Mouse (Mus musculus) WW6 (cell line): ENCODE results near the gene Trabd2b.

Source experiments
- DNase-seq: peaks from one replicate; pipeline ENCODE4 v3.0.0-alpha.2; 2013; ENCODE audit warnings: low read depth, low spot score

The Trabd2b gene

DNA sequence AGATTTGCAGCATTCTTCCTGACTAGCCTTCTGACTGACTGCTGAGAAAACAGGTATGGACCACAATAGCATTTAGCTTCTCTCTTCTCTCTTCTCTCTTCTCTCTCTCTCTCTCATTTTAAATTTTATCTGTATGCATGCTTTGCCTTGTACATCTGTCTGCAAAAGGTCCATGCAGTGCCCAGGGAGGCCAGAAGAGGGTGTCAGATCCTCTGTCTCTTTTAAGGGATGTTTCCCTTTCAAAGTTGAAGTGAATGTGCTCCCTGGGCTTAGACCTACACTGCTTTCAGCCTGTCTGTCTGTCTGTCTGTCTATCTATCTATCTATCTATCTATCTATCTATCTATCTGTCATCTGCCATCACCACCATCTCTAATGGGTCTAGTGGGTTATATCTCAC is 8.9 kb upstream of the Trabd2b start:
- DNase-seq: no peak

GRCm38 (mm10) chr4:114399821-114400220 is 6.7 kb upstream of the Trabd2b start:
- no peak for DNase-seq

GRCm38 (mm10) chr4:114401993-114402731 is 4.4 kb upstream of the Trabd2b start:
- DNase-seq: no peak

DNA sequence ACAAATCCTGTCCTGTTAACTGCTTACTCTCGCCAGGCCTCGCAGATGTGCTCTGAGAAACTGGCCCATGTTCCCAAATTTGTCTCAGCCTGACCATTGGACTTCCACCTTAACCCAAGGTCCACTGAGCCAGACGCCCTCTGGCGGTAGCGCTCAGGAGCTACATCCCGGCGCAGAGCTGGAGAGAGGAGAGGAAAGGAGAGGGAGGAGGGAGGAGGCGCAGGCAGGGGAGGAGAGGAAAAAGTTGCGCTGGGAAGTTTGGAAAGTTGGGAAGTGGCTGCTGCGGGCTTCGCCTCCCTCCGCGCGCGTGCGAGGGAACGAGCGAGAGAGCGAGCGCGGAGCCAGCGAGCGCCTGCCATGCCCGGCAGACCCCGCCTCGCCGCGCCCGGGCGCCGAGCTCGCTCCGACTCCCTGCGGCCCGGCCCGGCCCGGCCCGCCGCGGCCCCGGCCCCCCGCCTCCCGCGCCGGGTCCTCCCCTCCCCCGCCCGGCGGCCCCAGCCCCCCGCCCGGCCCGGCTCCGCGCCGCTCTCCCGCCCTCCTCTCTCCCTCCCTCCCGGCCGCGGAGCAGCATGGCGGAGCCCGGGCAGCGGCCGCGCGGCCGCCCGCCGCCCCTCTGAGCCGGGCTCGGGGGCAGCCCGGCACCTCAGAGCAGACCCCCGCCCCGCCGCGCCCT is 706 bp upstream of the Trabd2b start:
- DNase-seq: peak; percentile 64

- no peak for DNase-seq
These were observed 992 bp downstream of the Trabd2b start for GRCm38 (mm10) chr4:114407516-114407915.

DNA sequence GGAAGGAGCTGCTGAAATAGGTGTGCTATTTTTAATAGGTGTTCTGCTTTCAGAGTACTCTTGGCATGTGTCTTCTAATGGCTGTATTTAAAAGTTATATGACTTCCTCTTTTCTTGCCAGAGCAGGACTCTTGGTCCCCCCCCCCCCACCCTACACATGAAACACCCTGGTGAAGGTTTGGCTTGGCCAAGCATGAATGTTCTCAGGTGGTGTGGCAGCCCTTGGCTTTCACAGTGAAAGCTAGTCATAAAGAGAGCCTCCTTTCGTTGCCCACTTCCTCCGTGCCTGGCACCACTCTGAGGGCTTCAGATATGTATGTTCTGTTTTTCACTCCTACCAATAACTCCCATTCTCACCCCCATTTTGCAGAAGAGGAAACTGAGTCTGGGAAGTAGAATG is 1.8 kb downstream of the Trabd2b start:
- no peak for DNase-seq

- DNase-seq: no peak
These were observed 2.5 kb downstream of the Trabd2b start for GRCm38 (mm10) chr4:114408890-114409480.

DNA sequence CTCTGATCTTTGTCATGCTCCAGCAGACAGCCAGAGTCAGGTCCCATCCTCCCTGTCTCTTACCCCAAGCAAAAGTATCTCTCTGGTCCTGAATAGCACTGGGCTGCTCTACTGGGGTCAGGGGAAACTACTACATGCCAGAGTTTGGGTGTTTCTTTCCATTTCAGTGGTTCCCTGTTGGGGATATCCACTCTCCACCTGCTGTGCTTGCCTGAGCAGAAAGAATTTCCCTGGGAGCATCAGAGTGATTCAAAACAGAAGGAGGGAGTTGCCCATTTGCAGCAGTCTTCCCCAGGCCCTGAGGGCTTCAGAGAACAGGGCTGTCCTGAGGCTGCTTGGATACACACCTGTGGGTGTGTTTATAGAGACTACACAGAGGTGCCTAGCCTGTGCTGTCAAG is 3.0 kb downstream of the Trabd2b start:
- no peak for DNase-seq

- no peak for DNase-seq
These were observed 3.5 kb downstream of the Trabd2b start for GRCm38 (mm10) chr4:114410026-114410425.

- DNase-seq: no peak
These were observed 3.9 kb downstream of the Trabd2b start for GRCm38 (mm10) chr4:114410443-114410842.

DNA sequence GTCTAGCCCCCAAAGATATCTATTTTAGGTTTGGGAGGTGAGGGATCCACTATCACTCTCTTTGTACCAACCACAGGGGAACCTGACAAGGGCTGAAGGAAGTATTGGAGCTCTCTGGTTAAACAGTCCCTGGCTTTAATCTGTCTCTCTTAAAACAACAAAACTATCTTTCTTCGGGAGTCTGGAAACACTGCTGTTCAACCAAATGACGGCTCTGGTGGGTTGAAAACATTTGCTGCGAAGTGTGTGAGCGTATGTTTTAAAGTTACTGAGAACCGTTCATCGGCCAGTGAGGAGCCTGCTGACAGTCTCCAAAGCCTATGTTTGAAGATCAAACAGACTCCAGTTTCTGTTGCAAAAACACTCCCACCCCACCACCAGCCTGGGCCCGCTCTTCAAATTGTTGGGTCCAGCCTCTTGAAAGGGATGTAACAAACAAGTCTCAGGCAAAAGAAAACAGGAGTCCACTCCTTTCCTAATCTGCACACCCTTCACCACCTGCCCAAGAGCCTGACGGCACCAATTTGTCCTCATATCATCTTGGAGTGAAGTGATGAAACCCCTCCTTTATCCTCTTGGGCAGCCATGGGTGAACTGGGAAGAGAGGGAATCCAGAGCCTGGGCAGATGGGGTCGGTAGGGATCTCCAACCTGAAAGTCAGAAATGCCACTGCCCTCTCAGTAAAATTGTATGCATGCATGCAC is 4.6 kb downstream of the Trabd2b start:
- no peak for DNase-seq

GRCm38 (mm10) chr4:114411846-114412390 is 5.4 kb downstream of the Trabd2b start:
- DNase-seq: no peak

DNA sequence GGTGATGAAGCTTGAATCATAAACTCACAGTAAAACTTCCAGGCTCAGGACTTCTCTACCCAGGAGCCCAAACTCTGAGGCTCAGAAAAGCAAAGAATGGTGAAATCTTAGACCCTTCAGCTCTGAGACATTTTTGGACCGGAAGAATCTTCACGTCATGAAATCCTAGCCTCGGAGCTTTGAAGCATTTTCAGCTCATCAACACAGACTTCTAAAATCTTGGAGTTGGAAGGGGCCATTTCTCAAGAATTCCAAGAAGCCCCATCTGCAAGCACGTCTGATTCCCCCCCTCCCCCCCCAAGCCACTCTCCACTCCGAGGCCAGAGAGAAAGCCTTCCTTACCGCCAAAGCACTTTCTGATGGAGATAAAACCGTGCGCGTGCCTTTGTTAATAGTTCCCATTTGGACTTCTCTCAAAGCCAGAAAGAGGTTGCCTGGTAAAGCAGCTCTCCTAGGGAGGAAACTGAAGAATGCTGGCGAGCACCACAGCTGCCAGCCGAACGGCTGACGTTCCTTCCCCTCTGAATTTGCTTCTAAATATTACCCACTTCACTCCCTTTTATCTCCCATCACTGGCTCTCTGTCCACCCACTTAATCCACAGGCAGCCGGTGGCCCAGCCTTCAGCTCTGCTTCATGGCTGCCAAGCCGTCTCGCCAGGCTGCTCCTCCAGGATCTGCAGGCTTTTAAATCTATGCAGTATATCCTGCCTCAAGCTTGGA is 9.6 kb downstream of the Trabd2b start:
- no peak for DNase-seq

DNA sequence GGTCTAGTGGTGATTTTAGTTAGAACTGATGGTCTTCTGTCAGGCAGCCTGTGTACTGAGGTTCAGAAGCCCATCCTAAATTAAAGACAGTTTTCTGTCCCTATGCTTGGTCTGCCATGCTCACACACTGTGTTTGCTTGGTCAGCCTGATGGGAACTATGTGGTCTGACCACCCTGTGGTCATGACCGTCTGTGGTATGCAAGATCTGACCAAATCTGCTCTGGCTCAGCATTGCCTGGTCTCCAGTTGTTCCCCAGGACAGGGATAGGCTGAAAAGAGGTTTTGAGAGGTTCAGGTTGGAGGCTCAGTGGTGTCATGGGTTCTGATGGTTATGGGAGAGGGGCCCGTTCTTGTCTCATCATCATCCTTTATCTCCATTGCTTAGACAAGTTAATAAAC is 13.6 kb downstream of the Trabd2b start:
- DNase-seq: no peak

DNA sequence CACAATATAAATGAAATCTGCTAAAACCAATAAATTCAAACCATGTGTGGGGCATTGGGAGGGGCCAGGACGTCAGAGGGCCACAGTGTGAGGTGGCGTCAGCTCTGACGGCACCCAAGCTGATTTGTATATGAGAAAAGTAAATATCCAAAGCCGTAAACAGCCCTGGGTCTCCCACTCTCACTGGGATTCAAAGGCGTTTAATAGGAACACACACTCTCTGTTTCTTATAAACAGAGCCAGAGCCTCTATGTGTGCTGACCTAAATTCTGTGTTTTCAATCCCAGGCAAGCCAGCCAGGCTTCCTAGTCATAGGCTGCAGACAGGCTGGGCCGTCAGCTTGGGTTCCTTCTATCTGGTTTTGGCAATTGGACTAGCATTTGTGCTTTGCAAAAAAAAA is 16.6 kb downstream of the Trabd2b start:
- no peak for DNase-seq

GRCm38 (mm10) chr4:114425808-114426207 is 19.3 kb downstream of the Trabd2b start:
- DNase-seq: no peak

DNA sequence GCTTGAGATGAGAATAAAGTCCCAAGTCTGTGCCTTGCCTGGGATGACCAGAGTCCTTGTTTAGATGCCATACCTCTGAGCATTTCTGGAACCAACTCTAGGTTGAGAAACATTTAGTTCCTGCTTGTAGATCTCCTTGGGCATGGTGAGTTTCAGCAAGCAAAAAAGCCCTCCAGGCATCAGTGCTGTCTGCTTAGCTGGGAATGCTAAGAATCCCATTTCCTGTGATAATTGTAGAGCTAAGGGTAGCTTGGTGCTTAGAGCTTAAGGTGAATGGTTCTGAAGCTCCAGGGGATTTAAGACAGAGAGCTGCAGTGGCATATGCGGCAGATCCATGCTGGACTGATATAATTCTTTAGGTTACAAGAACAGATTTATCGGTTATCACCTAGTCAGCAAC is 26.2 kb downstream of the Trabd2b start:
- no peak for DNase-seq

DNA sequence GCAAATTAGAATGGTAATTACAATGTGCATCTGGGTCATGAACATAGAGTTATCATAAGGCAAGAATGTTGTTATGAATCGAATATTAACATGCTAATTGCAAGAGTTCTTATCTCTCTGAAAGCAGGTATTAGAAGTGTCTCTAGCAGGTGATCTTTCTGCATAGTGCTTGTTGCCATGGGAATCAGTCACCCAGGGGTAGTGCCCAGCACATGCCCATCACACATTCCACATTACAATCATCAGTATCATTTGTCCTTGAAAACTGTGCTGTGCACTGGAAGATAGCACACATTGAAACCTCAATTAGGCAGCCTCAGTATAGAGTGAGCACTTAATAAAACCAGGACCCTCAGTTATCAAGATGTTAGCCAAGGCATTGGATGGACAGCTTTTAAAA is 26.9 kb downstream of the Trabd2b start:
- no peak for DNase-seq

DNA sequence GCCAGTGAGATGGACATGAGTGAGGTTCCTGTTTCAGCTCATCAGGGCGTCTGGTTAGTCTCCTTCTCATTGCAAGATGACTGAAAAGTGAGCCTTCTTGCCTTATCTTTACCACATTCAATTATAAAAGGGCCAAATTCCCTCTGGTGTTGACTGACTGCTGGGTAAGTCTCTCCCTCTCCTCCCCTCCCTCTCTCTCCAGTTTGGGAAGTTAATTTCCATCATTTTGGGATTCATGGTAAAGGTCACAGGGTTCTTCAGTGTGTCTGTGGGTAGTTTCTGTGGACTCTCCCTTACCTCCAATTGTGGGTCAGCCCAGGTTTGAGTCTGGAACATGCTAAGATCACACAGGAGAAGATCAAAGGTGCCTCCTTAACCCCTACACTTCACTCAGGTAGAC is 28.2 kb downstream of the Trabd2b start:
- no peak for DNase-seq

GRCm38 (mm10) chr4:114435381-114435780 is 28.9 kb downstream of the Trabd2b start:
- DNase-seq: no peak

DNA sequence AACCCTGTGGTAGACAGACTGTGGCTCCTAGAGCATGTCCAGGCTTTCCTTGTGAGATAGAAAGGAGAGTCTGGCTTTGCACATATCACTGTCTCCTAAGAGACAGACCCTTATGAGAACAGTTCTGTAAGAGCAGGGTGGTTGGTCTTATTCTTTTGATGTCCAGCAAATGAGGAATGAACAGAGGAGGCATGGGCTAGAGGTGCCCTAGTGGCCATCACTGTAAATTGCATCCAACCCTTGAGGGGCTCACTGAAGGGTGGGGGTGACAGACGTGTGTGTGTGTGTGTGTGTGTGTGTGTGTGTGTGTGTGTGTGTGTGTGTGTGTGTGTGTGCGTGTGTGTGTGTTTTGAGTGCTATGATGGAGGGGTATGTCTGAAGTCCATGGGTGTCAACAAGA is 32.2 kb downstream of the Trabd2b start:
- no peak for DNase-seq
